Mouse (Mus musculus) left cerebral cortex, adult 6 months (tissue): Measurements from ENCODE around the gene Clpp. TPM values are rescaled to one million over a fixed set of nuclear protein-coding genes. Genes with fewer than 3 reads are reported as not detected.

Source experiments
- long read RNA-seq, 2 experiments: library from polyadenylated mRNA; unstranded; transcript quantifications; one replicate each; pipeline ENCODE4 v2.0.0; 2019 to 2020
- polyA plus RNA-seq: library from polyadenylated mRNA; unstranded; fragments of <200 nt; fragmentation: Nextera tagmentation; gene quantifications from 2 replicates; pipeline ENCODE4 v1.2.3, GENCODE M21; 2021

The Clpp gene
- 172 and 205 TPM in 2 replicates for polyA plus RNA-seq
- long read RNA-seq, experiment 1, transcript Clpp-201 (6 exons, 983 nt) = major isoform, 96 of 109 reads
- long read RNA-seq, experiment 1, partial matches to known transcripts = 3 of 109 reads
- long read RNA-seq, experiment 1, other reads (novel, unspliced or antisense) = 9 of 109 reads
- long read RNA-seq, experiment 2, transcript Clpp-201 (6 exons, 983 nt) = major isoform, 150 of 165 reads
- long read RNA-seq, experiment 2, partial matches to known transcripts = 5 of 165 reads
- long read RNA-seq, experiment 2, other reads (novel, unspliced or antisense) = 10 of 165 reads

DNA sequence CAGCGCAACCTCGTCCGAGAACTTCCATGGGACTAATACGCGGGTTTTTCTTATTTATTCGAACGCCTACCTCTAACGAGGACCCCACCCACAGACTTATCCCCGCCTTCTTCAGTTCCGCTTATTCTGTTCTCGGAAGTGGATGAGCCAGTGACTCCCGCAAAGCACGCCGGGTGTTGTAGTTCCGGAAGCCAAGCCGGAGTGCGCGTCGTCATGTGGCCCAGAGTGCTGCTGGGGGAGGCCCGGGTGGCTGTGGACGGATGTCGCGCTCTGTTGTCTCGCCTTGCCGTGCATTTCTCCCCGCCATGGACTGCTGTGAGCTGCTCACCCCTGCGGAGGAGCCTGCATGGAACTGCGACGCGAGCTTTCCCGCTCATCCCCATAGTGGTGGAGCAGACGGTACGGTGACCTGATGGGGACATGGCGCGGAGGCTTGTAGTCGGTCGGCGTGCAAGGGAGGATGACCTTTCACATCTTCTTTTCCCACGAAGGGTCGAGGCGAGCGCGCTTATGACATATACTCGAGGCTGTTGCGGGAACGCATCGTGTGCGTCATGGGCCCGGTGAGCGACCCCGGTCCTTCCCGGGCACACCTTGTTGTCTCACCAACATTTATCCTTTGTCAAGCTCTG, at the start of gene Clpp:
Gene Clpp (plus strand): TSS at position 191 of the 632 bp plus-strand sequence.

DNA sequence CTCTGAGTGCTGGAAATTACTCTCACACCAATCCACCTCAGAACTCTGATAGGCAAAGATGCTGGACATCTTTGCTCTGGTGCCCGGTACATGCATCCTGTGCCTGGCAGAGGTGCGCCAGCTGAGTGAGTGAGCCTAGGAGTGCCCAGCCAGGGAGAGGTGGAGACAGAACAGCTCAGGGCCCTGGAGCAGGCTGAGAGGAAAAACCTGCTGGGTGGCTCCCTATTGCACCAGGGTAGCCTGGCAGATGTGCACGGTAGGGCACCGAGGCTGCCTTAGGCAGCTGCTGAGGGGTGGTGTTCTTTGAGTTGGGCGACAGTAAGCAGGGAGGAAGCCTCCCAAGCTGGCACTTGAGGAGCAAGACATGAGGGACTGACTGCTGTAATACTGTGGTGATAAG, 8.1 kb upstream of the Clpp start, which contains the start of gene Acer1:
Gene Acer1 (minus strand): TSS at position 114 of the 400 bp plus-strand sequence.

DNA sequence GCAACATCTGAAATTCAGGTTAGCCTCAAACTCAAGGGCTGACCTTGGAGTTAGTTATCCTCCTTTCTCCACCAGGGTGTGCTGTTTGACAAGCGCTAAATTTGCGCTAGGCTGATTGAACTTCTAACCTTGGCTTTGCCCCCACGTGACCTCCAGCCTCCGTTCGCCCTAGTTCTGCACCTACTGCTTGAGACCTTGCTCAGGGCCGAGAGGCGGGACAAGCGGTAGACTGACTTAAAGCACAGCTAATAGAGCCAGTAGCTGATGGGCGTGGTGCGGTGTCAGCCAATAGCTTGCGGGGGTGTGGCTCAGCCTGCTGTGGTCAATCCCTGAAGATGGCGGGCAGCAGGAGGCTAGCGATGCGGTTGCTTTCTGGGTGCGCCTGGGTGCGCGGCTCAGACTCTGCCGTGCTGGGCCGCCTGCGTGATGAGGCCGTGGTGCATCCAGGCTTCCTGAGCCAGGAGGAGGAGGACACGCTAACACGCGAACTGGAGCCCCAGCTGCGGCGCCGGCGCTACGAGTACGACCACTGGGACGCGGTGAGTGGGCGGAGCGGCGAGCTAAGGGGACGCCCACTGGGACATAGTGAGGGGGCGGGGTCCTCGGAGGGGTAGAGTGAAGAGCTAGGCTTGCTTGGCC, 7.0 kb downstream of the Clpp start, which contains the start of gene Alkbh7:
Gene Alkbh7 (plus strand): TSS at position 311 of the 639 bp plus-strand sequence.

DNA sequence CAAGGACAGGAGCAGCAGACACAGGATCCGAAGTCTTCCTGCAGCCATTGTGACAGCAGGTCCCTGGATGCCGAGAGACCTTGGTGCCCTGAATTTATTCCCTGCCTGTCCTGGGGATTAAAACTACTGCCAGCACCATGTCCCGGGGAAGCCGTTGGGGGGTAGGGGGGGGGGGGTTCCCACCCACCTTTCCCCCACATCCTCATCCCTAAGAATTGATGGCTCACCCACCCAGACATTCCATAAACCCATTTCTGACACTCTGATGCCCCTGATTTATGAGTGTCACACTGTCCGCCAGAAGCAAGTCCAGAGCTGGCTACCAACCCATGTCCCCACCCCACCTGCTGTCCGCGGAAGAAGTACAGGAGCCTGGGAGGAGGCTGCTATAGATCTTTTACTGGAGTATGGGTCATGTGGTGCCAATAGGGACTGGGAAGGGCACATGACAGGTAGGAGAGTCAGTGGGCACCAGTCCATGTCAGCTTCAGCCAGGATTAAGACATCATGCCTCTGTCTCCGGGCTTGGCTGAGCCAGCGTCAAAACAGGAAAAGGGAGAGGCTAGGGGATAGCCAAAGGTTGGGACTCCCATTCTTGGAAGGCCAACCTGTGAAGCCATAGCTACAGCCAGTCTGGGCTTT, 10.0 kb downstream of the Clpp start, which contains the start of gene Pspn:
Gene Pspn (minus strand): TSS at position 51 of the 642 bp plus-strand sequence.

DNA sequence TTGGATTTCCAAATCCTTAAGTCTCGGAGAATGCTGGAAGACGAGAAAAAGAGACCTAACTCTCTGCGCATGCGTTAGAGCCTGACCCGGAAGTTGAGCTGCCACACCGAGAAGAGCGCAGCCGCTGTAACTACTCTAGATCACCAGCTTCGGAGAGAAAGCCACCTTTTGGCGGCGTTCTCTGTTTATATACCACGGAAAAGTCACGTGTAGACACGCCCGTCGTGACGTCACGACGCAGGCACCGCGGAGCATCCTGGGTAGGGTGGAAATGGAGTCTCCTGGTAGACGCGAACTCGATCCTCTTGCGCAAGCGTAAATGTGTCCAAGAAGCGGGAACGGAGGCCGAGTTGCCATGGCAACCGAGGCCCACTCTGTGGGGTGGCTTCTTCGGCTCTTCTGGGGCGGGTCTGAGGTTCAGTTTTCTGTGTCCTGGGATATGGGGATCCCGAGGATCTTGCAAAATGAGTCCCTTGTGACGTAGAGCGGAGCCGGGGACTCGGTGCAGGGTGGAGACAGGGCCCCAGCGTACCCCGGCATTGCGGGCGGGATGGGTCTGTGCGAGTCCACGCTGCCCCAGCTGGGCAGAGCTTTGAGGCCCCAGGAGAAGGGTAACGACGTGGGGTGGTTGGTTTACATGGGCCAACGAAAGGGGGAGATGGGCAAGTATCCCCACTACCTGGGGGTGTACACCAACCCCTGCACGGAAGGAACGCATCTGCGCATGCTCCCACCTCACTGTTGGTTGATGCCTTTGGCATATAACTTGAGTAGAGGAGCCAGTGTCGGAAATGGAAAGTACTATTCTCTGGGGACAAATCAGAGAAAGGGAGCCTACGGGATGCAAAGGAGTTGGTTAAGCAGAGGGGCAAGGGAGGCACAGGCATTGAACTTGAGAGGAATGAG, 21.4 kb downstream of the Clpp start, which contains the start of the genes Gtf2f1 and Gm17949:
Gene Gtf2f1 (minus strand): TSS at position 53 of the 906 bp plus-strand sequence.
Gene Gm17949 (plus strand): TSS at position 234 of the 906 bp plus-strand sequence.

DNA sequence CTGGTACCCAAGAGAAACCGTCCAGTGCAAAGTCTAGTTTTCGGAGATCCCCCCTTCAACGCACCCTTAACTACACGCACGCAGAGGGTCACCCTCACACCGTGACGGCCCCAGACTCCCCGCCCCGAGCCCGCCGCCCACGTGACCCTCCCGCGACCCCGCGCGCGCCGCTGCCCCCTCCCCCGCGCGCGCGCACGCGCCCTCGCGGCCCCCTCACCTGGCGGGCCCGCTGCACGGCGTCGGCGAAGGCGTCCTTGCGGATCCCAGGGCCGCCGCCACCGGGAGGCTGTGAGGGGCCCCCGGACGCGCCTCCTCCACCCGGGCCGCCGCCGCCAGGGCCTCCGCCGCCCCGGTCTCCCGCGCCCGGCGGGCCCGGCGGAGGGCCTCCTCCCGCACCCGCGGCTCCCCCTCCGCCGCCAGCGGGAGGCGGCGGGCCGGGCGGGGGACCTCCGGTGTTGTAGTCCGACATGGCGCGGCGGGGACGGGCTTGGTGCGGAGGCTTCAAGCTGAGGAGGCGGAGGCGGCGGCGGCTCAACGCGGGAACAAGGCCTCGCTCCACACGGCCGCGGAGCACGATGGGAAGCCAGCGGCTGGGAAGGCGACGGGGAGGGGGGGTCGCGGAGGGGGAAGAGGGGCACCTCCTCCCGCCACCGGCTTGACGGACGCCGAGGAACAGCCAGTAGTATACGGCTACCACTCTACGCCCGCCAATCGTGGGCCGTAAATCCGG, 41.0 kb downstream of the Clpp start, which contains the start of gene Khsrp:
Gene Khsrp (minus strand): TSS at position 592 of the 730 bp plus-strand sequence.

DNA sequence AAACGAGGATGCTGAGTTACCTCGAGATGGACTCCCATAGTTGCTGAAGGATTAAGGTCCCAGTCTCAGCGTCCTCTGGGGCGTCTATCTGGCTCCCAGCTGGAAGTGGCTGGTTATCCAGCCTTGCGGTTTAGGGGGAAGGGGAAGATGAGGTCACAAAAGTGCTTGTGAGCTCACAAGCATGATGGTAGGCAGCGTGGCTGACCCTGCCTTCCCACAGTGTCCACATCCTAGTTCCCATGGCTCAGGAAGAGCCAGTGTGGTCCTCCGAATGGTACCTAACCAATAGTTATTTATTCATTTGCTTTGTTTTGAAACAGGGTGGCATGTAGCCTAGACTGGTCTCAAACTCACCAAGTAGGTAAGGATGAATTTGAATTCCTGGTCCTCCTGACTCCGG, 51.4 kb downstream of the Clpp start, which contains the start of gene Slc25a41:
Gene Slc25a41 (minus strand): TSS at position 101 of the 400 bp plus-strand sequence.

Other genes starting within 250 kb of the Clpp start
- 3.3 and 6.1 TPM in 2 replicates for gene Nrtn, start 232.8 kb upstream of the Clpp start, polyA plus RNA-seq
- 24.7 and 26.8 TPM in 2 replicates for gene Dus3l, start 225.5 kb upstream of the Clpp start, polyA plus RNA-seq
- 0.29 TPM in 1 of 2 replicates, not detected in the other for gene Prr22, start 220.1 kb upstream of the Clpp start, polyA plus RNA-seq
- gene Rfx2, start 159.3 kb upstream of the Clpp start, polyA plus RNA-seq = 1.0 and 1.1 TPM in 2 replicates
- not detected in 2 replicates for gene Acsbg2, start 115.9 kb upstream of the Clpp start, polyA plus RNA-seq
- 0.07 and 0.13 TPM in 2 replicates for gene 1700061G19Rik, start 114.8 kb upstream of the Clpp start, polyA plus RNA-seq
- 4.6 and 11.4 TPM in 2 replicates for gene Mllt1, start 54.9 kb upstream of the Clpp start, polyA plus RNA-seq
- not detected in 2 replicates for gene Acer1, start 8.2 kb upstream of the Clpp start, polyA plus RNA-seq
- gene Alkbh7, start 7.0 kb downstream of the Clpp start, polyA plus RNA-seq = 62.5 and 64.6 TPM in 2 replicates
- not detected in 2 replicates for gene Pspn, start 9.7 kb downstream of the Clpp start, polyA plus RNA-seq
- gene Gtf2f1, start 21.0 kb downstream of the Clpp start, polyA plus RNA-seq = 63.0 and 79.7 TPM in 2 replicates
- gene Gm17949, start 21.2 kb downstream of the Clpp start, polyA plus RNA-seq = not detected in 2 replicates
- gene Khsrp, start 41.2 kb downstream of the Clpp start, polyA plus RNA-seq = 3.1 and 6.7 TPM in 2 replicates
- not detected in 2 replicates for gene Slc25a41, start 51.3 kb downstream of the Clpp start, polyA plus RNA-seq
- 1.4 and 1.5 TPM in 2 replicates for gene Crb3, start 68.8 kb downstream of the Clpp start, polyA plus RNA-seq
- gene Slc25a23, start 69.6 kb downstream of the Clpp start, polyA plus RNA-seq = 31.3 and 177 TPM in 2 replicates
- 0.29 and 0.58 TPM in 2 replicates for gene Dennd1c, start 88.2 kb downstream of the Clpp start, polyA plus RNA-seq
- 603 and 657 TPM in 2 replicates for gene Tubb4a, start 97.5 kb downstream of the Clpp start, polyA plus RNA-seq
- gene Tnfsf9, start 115.0 kb downstream of the Clpp start, polyA plus RNA-seq = 0.77 and 0.92 TPM in 2 replicates
- gene Cd70, start 159.5 kb downstream of the Clpp start, polyA plus RNA-seq = 0.33 and 0.42 TPM in 2 replicates
- gene Tnfsf14, start 203.9 kb downstream of the Clpp start, polyA plus RNA-seq = not detected in 2 replicates
- 0.19 and 0.49 TPM in 2 replicates for gene C3, start 237.8 kb downstream of the Clpp start, polyA plus RNA-seq